In genomic region chr8:20612721-20613120, GRCm38 (mm10) we compare ENCODE assay signal across 1 mouse cellular context. TPM values are rescaled to one million over a fixed set of nuclear protein-coding genes. Genes with fewer than 3 reads are reported as not detected.
"Had no signal": no experiment of that assay in that cellular context is flagged by ENCODE, and none has a peak within 500 bp of the region (broad histone marks: within the 10 kb centered on the region; RNA-seq: fewer than 3 reads in every experiment).

No protein-coding gene starts in this region.

RNA-seq across cellular contexts. Expression of gene Gm21119, which starts 2.0 kb away (rescaled TPM):
- total RNA-seq: hematopoietic stem cell, adult 5-6 weeks had no signal
